Mouse (Mus musculus) gastrocnemius, postnatal 25 days (tissue): ENCODE data around the gene Snx22. TPM values are rescaled to one million over a fixed set of nuclear protein-coding genes. Genes with fewer than 3 reads are reported as not detected.

Experiments
- total RNA-seq, 2 experiments: library from RNA; stranded (reverse); gene quantifications; 1 replicate in 1 of 2; 2 replicates in 1 of 2; pipeline ENCODE4 v1.2.3; 2021

The Snx22 gene
- total RNA-seq, 2 experiments from 2014 or later: 0.18 to 0.21 TPM

Other genes with a start within 250 kb of the Snx22 start
- 10 to 100 TPM; 15.1 to 20.6 TPM for gene Zfp609, start 242.2 kb downstream of the Snx22 start, total RNA-seq
- under 1 TPM; 0.28 to 0.94 TPM for gene Pclaf, start 179.5 kb downstream of the Snx22 start, total RNA-seq
- 10 to 100 TPM; 11.8 to 13.1 TPM for gene Trip4, start 160.9 kb downstream of the Snx22 start, total RNA-seq
- gene Csnk1g1, start 160.8 kb downstream of the Snx22 start, total RNA-seq: 1 to 10 TPM; 6.8 to 7.3 TPM
- 10 to 100 TPM; 50.9 to 69.2 TPM for gene Ppib, start 9.5 kb downstream of the Snx22 start, total RNA-seq
- 10 to 100 TPM; 14.0 to 16.7 TPM for gene Snx1, start 56.9 kb upstream of the Snx22 start, total RNA-seq
- 10 to 100 TPM; 42.1 to 47.7 TPM for gene Ciao2a, start 56.9 kb upstream of the Snx22 start, total RNA-seq
- 10 to 100 TPM; 25.7 to 27.9 TPM for gene Dapk2, start 88.5 kb upstream of the Snx22 start, total RNA-seq